Mouse (Mus musculus) midbrain, embryonic 16.5 days (tissue): ENCODE measurements around the gene Slc4a2. TPM values are rescaled to one million over a fixed set of nuclear protein-coding genes. Genes with fewer than 3 reads are reported as not detected.

Experiments
- ATAC-seq: fragments of 200-750 bp; cut with Nextera tagmentation; 2 replicates; pipeline ENCODE4 v1.8.0; 2017; ENCODE audit warnings: moderate TSS enrichment
- H3K27ac ChIP-seq: fragments of 300-500 bp; sonication (generic); 2 replicates; pipeline ENCODE4 v1.5.1; 2014; ENCODE audit warnings: mild to moderate bottlenecking, low read length, mixed read lengths
- H3K27me3 ChIP-seq: fragments of 300-500 bp; sonication (generic); 2 replicates; pipeline ENCODE4 v1.6.1; 2014; ENCODE audit warnings: low read depth, low read length, mixed read lengths; ENCODE audit not compliant: control insufficient read depth, insufficient read depth
- H3K36me3 ChIP-seq: fragments of 300-500 bp; sonication (generic); 2 replicates; pipeline ENCODE4 v1.6.1; 2014; ENCODE audit warnings: mild to moderate bottlenecking, low read length, moderate library complexity, mixed read lengths; ENCODE audit not compliant: control insufficient read depth, insufficient read depth
- H3K4me1 ChIP-seq: fragments of 300-500 bp; sonication (generic); 2 replicates; pipeline ENCODE4 v1.6.1; 2014; ENCODE audit warnings: mild to moderate bottlenecking, low read length, mixed read lengths; ENCODE audit not compliant: control insufficient read depth, insufficient read depth
- H3K4me2 ChIP-seq: fragments of 300-500 bp; sonication (generic); 2 replicates; pipeline ENCODE4 v1.6.1; 2014; ENCODE audit warnings: mild to moderate bottlenecking, low read length, mixed read lengths
- H3K4me3 ChIP-seq: fragments of 300-500 bp; sonication (generic); 2 replicates; pipeline ENCODE4 v1.5.1; 2014; ENCODE audit warnings: low read depth, mild to moderate bottlenecking, low read length, moderate library complexity, mixed read lengths
- H3K9ac ChIP-seq: fragments of 300-500 bp; sonication (generic); 2 replicates; pipeline ENCODE4 v1.6.1; 2014; ENCODE audit warnings: low read depth, low read length, mixed read lengths
- H3K9me3 ChIP-seq: fragments of 300-500 bp; sonication (generic); replicated peaks from 2 replicates; pipeline ENCODE4 v1.6.1; 2014; ENCODE audit warnings: mild to moderate bottlenecking, low read length, mixed read lengths; ENCODE audit not compliant: control insufficient read depth, poor library complexity, severe bottlenecking
- WGBS: fragments of 180-500 bp; shearing (Covaris S2); extraction: QIAGEN DNeasy Blood & Tissue Kit; methylation state at CpG from one replicate; pipeline ENCODE4 v1.1.7; 2014; 5-methylcytosine and 5-hydroxymethylcytosine counted together
- polyA plus RNA-seq: library from polyadenylated mRNA; unstranded; fragments of >200 nt; fragmentation: Nextera tagmentation; extraction: Ambion mirVana; gene quantifications from 2 replicates; pipeline ENCODE4 v1.2.1, GENCODE M21; 2015

Gene Slc4a2
- polyA plus RNA-seq, 1 experiment from 2014 or later: 23.7 TPM

DNA sequence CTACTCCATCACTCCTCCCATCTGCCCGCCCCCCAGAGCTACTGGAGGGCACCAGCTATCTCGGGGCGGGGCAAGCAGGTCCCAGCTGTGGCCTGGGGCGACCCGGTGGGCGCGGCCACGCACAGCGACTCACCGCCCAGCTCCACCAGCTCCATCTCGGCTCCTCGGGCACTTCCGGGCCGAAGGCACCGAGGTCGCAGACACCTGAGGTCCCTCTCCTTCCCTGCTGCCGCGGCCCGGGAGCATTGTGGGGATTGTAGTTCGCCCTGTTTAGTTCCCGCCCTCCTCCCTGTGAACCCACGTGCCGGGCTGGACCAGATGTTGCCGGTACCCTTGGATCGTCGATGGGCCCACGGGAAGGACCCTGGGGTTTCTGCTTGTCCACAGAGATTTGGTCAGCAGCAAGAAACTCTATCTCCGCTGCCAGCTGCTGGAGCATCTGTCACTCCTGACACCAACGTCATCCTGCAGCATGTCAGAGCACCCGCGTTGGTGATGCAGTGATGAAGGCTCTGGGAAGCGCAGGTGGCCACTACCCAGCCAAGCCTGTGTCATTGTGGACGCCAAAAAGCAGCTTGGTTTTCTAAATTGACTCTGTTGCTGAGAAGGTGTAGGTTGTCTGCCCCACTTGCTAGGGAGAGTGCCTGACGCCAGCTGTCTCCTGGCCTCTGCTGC is 24.1 kb downstream of the Slc4a2 start, which contains the start of gene Tmub1:
Gene Tmub1 (minus strand): TSS at position 231 of the 675 bp plus-strand sequence.
- peaks cover 31% of the 10 kb centered on the region for H3K4me1 ChIP-seq
- ATAC-seq: peak; percentile 55
- peaks cover 3% of the 10 kb centered on the region; the same call in 1 of the 2 replicates for H3K36me3 ChIP-seq
- H3K27ac ChIP-seq: peak within 1 kb of the TSS; percentile 59
- peak within 1 kb of the TSS; percentile 79 for H3K4me2 ChIP-seq
- H3K27me3 ChIP-seq: no peaks in the 10 kb centered on the region
- WGBS: 1% methylated on average over 33 of the region's 34 CpGs
- peak within 1 kb of the TSS; percentile 77 for H3K4me3 ChIP-seq
- no peaks in the 10 kb centered on the region for H3K9me3 ChIP-seq
- peak within 1 kb of the TSS; percentile 73 for H3K9ac ChIP-seq

DNA sequence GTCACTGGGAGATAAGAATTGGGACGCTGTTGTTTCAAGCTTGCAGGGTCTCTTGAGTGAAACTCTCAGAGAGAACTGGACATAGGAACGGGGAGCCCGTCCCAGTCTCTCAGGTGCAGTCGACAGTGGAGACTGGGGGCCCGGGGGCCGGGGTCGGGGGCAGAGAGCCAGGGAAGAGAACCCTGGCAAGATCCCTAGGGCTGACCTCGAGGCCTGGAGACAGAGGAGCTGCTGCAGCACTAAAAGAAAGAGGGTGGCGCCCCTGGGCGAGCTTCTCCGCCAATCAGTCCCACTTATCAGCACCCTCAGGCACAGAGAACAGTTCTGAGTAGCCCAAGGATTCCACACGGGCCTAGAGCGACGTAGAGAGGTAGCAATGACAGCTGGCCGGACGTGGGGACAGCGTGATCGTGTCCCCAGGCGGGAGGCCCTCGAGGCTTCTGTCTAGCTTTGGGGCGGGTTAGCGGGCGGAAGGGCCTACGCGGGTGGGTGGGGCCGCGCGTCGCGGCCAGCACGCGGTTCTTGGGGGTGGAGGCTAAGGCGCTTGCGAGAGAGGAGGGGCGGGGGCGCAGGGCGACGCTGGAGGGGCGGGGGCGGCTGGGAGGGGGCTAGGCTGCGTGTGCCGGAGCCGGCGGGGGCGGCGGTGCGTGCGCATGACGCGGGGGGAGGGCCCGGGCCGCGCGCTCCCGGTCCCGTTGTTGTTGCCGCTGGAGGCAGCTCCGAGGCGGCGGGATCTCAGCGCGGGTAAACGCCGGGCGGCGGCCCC is 27.8 kb downstream of the Slc4a2 start:
- WGBS: 1% methylated on average over 32 of the region's 66 CpGs
- Histone ChIP-seq H3K9ac (peak overlapping the region; percentile 95), H3K4me2 (peak overlapping the region; percentile 95), H3K27me3 (no peaks in the 10 kb centered on the region), H3K4me1 (peaks cover 46% of the 10 kb centered on the region), H3K9me3 (no peaks in the 10 kb centered on the region), H3K4me3 (peak overlapping the region; percentile 93), H3K27ac (peak overlapping the region; percentile 83), H3K36me3 (no peaks in the 10 kb centered on the region)
- ATAC-seq: peak; percentile 65

DNA sequence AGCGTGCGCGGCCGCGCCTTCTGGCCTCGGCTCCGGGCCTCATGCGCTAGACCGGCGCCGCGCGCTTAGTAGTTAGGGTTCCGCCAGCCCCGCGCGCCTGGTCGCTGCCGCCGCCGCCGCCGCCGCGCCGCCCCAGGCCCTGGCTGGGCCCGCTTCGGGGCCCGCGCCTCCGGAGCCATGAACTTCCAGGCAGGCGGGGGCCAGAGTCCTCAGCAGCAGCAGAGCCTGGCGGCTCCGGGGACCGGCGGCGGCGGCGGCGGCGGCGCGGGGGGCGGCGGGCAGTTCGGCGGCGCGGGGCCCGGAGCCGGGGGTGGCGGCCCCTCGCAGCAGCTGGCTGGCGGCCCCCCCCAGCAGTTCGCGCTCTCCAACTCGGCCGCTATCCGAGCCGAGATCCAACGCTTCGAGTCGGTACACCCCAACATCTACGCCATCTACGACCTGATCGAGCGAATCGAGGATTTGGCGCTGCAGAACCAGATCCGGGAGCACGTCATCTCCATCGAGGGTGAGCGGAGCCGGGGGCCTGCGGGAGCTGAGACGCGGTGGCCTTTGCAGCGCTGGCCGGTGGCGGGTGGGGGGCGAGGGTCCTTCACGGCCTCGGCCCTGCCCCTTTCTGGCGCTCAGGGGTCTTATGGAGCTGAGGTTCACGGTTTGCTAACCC is 28.5 kb downstream of the Slc4a2 start, which contains the start of gene Agap3:
Gene Agap3 (plus strand): TSS at position 148 of the 661 bp plus-strand sequence.
- ATAC-seq: peak; percentile 3
- no peaks in the 10 kb centered on the region for H3K27me3 ChIP-seq
- no peaks in the 10 kb centered on the region for H3K9me3 ChIP-seq
- H3K4me2 ChIP-seq: peak within 1 kb of the TSS; percentile 95
- peaks cover 40% of the 10 kb centered on the region for H3K4me1 ChIP-seq
- WGBS: 0% methylated on average over 44 of the region's 85 CpGs
- H3K36me3 ChIP-seq: no peaks in the 10 kb centered on the region
- peak within 1 kb of the TSS; percentile 93 for H3K4me3 ChIP-seq
- H3K27ac ChIP-seq: peak within 1 kb of the TSS; percentile 83
- H3K9ac ChIP-seq: peak within 1 kb of the TSS; percentile 95

DNA sequence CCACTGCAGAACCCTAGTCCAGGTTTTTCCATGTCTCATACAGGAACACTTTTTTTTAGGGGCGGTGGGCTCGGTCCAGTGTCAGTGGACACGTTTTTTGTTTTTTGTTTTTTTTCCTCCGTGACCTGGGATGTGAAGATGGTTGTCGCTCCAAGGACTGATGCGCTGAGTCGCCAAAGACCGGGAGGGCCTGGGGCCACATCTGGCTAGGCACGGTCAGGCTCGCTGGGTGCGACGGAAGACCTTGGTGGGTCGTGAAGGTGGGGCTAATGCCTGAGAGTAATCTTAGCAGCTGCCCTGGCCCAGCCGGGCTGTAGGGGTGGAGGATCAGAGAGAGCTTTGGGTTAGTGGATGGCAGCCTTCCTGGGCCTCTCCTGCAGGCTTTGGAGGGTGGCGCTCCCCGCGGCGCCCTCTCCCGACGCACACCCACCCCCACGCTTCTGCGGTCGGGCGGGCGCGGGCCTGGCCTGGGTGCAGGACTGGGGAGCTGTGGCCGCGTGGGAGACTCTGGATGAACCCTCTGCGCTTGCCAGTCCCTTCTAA is 29.1 kb downstream of the Slc4a2 start:
- H3K36me3 ChIP-seq: no peaks in the 10 kb centered on the region
- H3K27ac ChIP-seq: peak overlapping the region; percentile 83
- peaks cover 38% of the 10 kb centered on the region for H3K4me1 ChIP-seq
- no peaks in the 10 kb centered on the region for H3K27me3 ChIP-seq
- H3K9me3 ChIP-seq: no peaks in the 10 kb centered on the region
- H3K4me3 ChIP-seq: peak overlapping the region; percentile 93
- WGBS: under 1% methylated on average over 27 of the region's 29 CpGs
- peak; percentile 20 for ATAC-seq
- H3K9ac ChIP-seq: peak overlapping the region; percentile 95
- H3K4me2 ChIP-seq: peak overlapping the region; percentile 95

DNA sequence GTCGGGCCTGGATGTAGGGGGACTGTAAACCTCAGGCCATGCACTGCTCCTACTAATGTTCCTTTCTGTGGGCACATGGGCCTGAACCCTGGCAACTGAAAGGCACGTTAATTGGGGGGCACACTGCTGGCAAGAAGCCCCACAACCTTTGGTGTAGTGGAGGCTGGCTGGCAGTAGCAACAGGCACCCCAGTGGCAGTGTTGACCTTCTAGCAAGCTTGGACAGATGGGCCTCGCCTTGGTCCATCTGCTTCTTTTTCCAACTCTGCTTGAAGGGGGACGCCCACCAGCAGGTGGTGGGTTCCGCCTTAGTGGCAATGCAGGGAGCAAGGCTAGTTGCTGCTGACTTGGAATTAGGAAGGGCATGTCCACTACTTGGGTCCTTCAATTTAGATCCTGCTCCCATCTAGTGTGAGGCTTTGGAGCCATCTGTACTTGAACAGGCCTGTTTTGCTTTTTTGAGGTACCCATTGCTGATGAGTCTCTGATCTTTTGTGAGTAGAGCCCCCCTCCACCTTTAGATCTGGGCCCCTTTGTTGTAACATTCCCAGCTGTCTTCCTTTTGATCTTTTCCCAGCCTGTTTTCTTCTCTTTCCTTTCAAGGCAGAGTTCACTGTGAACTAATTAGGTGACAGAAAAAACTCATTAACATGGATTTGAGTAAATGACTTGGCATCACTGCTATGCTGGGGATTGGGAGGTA is 29.8 kb downstream of the Slc4a2 start:
- Histone ChIP-seq H3K9ac (peak overlapping the region; percentile 95), H3K4me3 (peak overlapping the region; percentile 93), H3K4me2 (peak overlapping the region; percentile 95), H3K36me3 (no peaks in the 10 kb centered on the region), H3K27ac (peak overlapping the region; percentile 83), H3K9me3 (no peaks in the 10 kb centered on the region), H3K4me1 (peaks cover 35% of the 10 kb centered on the region), H3K27me3 (no peaks in the 10 kb centered on the region)
- peak; percentile 3; the same call in 1 of the 2 replicates for ATAC-seq
- WGBS: 4% methylated on average over 5 of the region's 5 CpGs

DNA sequence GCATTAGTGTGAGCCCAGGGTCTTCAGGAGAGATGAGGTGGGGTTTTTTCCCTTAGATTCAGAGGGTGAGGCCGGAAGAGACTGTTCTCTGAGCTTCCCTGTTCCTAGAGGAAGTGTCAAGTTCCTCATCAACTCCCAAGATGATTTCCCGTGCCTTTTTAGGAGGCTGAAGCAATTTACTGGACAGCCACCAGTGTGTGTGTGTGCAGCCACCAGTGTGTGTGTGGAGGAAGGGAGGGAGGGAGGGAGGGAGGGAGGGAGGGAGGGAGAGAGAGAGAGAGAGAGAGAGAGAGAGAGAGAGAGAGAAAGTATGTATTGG is 30.3 kb downstream of the Slc4a2 start:
- H3K9ac ChIP-seq: peak overlapping the region; percentile 95
- no peaks in the 10 kb centered on the region for H3K9me3 ChIP-seq
- peaks cover 35% of the 10 kb centered on the region for H3K4me1 ChIP-seq
- peak overlapping the region; percentile 54; the same call in 1 of the 2 replicates for H3K27ac ChIP-seq
- WGBS: 11% methylated on average over 2 of the region's 2 CpGs
- no peaks in the 10 kb centered on the region for H3K27me3 ChIP-seq
- peak overlapping the region; percentile 93 for H3K4me3 ChIP-seq
- no peaks in the 10 kb centered on the region for H3K36me3 ChIP-seq
- ATAC-seq: no peak
- peak overlapping the region; percentile 95 for H3K4me2 ChIP-seq

DNA sequence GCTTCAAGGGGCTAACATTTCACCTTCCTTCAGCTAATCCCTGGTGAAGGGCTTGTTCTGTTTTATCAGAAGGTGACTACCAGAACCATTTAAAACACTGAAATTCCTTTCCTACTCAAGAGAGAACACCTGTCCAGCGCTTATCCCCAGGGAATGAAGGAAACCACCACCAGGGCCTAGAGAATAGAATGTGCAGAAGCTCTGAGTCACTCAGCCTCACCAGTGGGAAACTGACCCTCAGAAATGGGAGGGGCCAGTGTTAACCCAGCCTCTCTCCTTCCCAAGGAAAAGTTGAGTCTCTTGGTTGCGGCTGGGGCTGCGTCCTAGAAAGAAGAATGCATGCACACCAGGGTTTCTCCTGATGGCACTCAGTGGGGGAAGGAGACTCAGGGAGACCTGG is 31.4 kb downstream of the Slc4a2 start:
- 55% methylated on average over 3 of the region's 3 CpGs for WGBS
- H3K4me2 ChIP-seq: peak overlapping the region; percentile 95
- H3K4me1 ChIP-seq: peaks cover 35% of the 10 kb centered on the region
- no peak overlapping the region for H3K9ac ChIP-seq
- no peak overlapping the region for H3K27ac ChIP-seq
- no peaks in the 10 kb centered on the region for H3K9me3 ChIP-seq
- H3K4me3 ChIP-seq: no peak overlapping the region
- no peak for ATAC-seq
- no peaks in the 10 kb centered on the region for H3K36me3 ChIP-seq
- H3K27me3 ChIP-seq: no peaks in the 10 kb centered on the region

DNA sequence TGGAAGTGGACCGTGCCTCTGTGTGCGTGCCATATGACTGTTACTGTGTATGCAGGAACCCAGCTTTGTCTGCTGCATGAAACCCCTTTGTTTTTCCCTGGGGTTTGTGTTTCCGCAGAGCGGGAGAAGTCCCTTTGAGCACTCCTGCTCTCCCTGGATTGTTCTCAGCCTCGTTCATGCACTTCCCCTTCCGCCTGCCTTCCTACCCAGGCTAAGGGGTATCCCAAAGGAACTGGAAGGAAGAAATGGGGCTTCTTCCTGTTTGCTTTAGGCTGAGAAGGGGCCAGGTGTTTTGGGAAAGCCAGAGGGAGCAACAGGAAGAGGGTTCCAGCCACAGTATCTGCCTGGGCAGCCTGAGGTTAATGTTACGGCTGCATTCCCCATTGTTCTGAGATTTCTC is 32.0 kb downstream of the Slc4a2 start:
- H3K4me3 ChIP-seq: no peak overlapping the region
- H3K4me2 ChIP-seq: peak overlapping the region; percentile 95; the same call in 1 of the 2 replicates
- H3K4me1 ChIP-seq: peaks cover 35% of the 10 kb centered on the region
- 46% methylated on average over 7 of the region's 7 CpGs for WGBS
- no peak for ATAC-seq
- no peaks in the 10 kb centered on the region for H3K36me3 ChIP-seq
- H3K9ac ChIP-seq: peak overlapping the region; percentile 40
- no peaks in the 10 kb centered on the region for H3K9me3 ChIP-seq
- no peaks in the 10 kb centered on the region for H3K27me3 ChIP-seq
- H3K27ac ChIP-seq: no peak overlapping the region
